Mouse (Mus musculus): ENCODE data around the gene Smg9. TPM values are rescaled to one million over a fixed set of nuclear protein-coding genes. Genes with fewer than 3 reads are reported as not detected.

Smg9 gene
- polyA plus RNA-seq, 1 experiment from 2014 or later, result 32.7 TPM

GRCm38 (mm10) chr7:24423956-24424732 lies 24.7 kb downstream of the Smg9 start:
- peaks cover 40% of the 10 kb centered on the region for H3K36me3 ChIP-seq

GRCm38 (mm10) chr7:24425919-24426318 lies 26.5 kb downstream of the Smg9 start:
- Histone ChIP-seq H3K27me3 (ENCODE audit: insufficient read depth, poor library complexity, severe bottlenecking) (no peaks in the 10 kb centered on the region), H3K4me3 (no peak overlapping the region), H3K36me3 (peaks cover 28% of the 10 kb centered on the region), H3K9me3 (no peaks in the 10 kb centered on the region), H3K27ac (no peak overlapping the region), H3K4me1 (replicated peaks) (peaks cover 26% of the 10 kb centered on the region)
- WGBS, result 88% methylated on average over 9 of the region's 9 CpGs
- no peak for DNase-seq (ENCODE audit: low spot score)

More at GRCm38 (mm10) chr7:24423956-24424732, 24.7 kb downstream of the Smg9 start:
- Histone ChIP-seq H3K9me3 (no peaks in the 10 kb centered on the region), H3K4me3 (no peak overlapping the region), H3K27ac (no peak overlapping the region), H3K27me3 (ENCODE audit: insufficient read depth, poor library complexity, severe bottlenecking) (no peaks in the 10 kb centered on the region), H3K4me1 (replicated peaks) (peaks cover 44% of the 10 kb centered on the region)
- DNase-seq (ENCODE audit: low spot score), result no peak
- 85% methylated on average over 12 of the region's 12 CpGs for WGBS

- no peak for DNase-seq (ENCODE audit: low spot score)
- Histone ChIP-seq H3K4me1 (replicated peaks) (peaks cover 19% of the 10 kb centered on the region), H3K9me3 (peaks cover 6% of the 10 kb centered on the region), H3K36me3 (peaks cover 18% of the 10 kb centered on the region; the same call in 1 of the 2 replicates), H3K27ac (no peak overlapping the region), H3K4me3 (no peak overlapping the region), H3K27me3 (ENCODE audit: insufficient read depth, poor library complexity, severe bottlenecking) (peaks cover 4% of the 10 kb centered on the region)
- WGBS, result 96% methylated on average over 8 of the region's 8 CpGs
These were observed 27.7 kb downstream of the Smg9 start for GRCm38 (mm10) chr7:24427168-24427567.

GRCm38 (mm10) chr7:24428725-24429124 lies 29.3 kb downstream of the Smg9 start:
- no peak overlapping the region for H3K4me3 ChIP-seq
- no peak overlapping the region for H3K27ac ChIP-seq
- 0 out of 2 replicates have a peak, but pooled peaks cover 9% of the 10 kb centered on the region for H3K4me1 ChIP-seq (replicated peaks)
- 84% methylated on average over 5 of the region's 5 CpGs for WGBS
- peaks cover 19% of the 10 kb centered on the region for H3K9me3 ChIP-seq
- peaks cover 19% of the 10 kb centered on the region for H3K27me3 ChIP-seq (ENCODE audit: insufficient read depth, poor library complexity, severe bottlenecking)
- DNase-seq (ENCODE audit: low spot score), result no peak
- peaks cover 3% of the 10 kb centered on the region; the same call in 1 of the 2 replicates for H3K36me3 ChIP-seq

- DNase-seq (ENCODE audit: low spot score), result no peak
- Histone ChIP-seq H3K4me1 (replicated peaks) (0 out of 2 replicates have a peak, but pooled peaks cover 6% of the 10 kb centered on the region), H3K36me3 (no peaks in the 10 kb centered on the region; the same call in 1 of the 2 replicates), H3K27me3 (ENCODE audit: insufficient read depth, poor library complexity, severe bottlenecking) (peaks cover 20% of the 10 kb centered on the region), H3K27ac (no peak overlapping the region), H3K9me3 (peaks cover 19% of the 10 kb centered on the region), H3K4me3 (no peak overlapping the region)
- 75% methylated on average over 16 of the region's 16 CpGs for whole genome bisulfite sequencing
These were observed 30.1 kb downstream of the Smg9 start for GRCm38 (mm10) chr7:24429413-24430112.

GRCm38 (mm10) chr7:24430551-24431345 lies 31.3 kb downstream of the Smg9 start:
- Histone ChIP-seq H3K4me1 (replicated peaks) (0 out of 2 replicates have a peak, but pooled peaks cover 11% of the 10 kb centered on the region), H3K27ac (no peak overlapping the region), H3K36me3 (no peaks in the 10 kb centered on the region; the same call in 1 of the 2 replicates), H3K4me3 (no peak overlapping the region), H3K27me3 (ENCODE audit: insufficient read depth, poor library complexity, severe bottlenecking) (peaks cover 20% of the 10 kb centered on the region), H3K9me3 (peaks cover 19% of the 10 kb centered on the region)
- no peak for DNase-seq (ENCODE audit: low spot score)
- WGBS, result 94% methylated on average over 15 of the region's 15 CpGs

GRCm38 (mm10) chr7:24431713-24432112 lies 32.3 kb downstream of the Smg9 start:
- no peak for DNase-seq (ENCODE audit: low spot score)
- Histone ChIP-seq H3K4me1 (replicated peaks) (0 out of 2 replicates have a peak, but pooled peaks cover 11% of the 10 kb centered on the region), H3K27me3 (ENCODE audit: insufficient read depth, poor library complexity, severe bottlenecking) (peaks cover 20% of the 10 kb centered on the region), H3K36me3 (no peaks in the 10 kb centered on the region; the same call in 1 of the 2 replicates), H3K9me3 (peaks cover 19% of the 10 kb centered on the region), H3K27ac (no peak overlapping the region), H3K4me3 (no peak overlapping the region)
- 77% methylated on average over 11 of the region's 11 CpGs for WGBS

- WGBS, result 81% methylated on average over 5 of the region's 5 CpGs
- no peaks in the 10 kb centered on the region; the same call in 1 of the 2 replicates for H3K36me3 ChIP-seq
- 0 out of 2 replicates have a peak overlapping the region, but pooled peaks have one; percentile 23 for H3K27ac ChIP-seq
- no peak overlapping the region for H3K4me3 ChIP-seq
- 0 out of 2 replicates have a peak, but pooled peaks cover 11% of the 10 kb centered on the region for H3K4me1 ChIP-seq (replicated peaks)
- H3K9me3 ChIP-seq, result peaks cover 19% of the 10 kb centered on the region
- DNase-seq (ENCODE audit: low spot score), result no peak
- H3K27me3 ChIP-seq (ENCODE audit: insufficient read depth, poor library complexity, severe bottlenecking), result peaks cover 20% of the 10 kb centered on the region
These were observed 35.9 kb downstream of the Smg9 start for GRCm38 (mm10) chr7:24435305-24435704.

- Histone ChIP-seq H3K27me3 (ENCODE audit: insufficient read depth, poor library complexity, severe bottlenecking) (peaks cover 8% of the 10 kb centered on the region), H3K27ac (no peak overlapping the region), H3K36me3 (no peaks in the 10 kb centered on the region; the same call in 1 of the 2 replicates), H3K4me3 (no peak overlapping the region), H3K9me3 (peaks cover 5% of the 10 kb centered on the region; the same call in 1 of the 2 replicates), H3K4me1 (replicated peaks) (0 out of 2 replicates have a peak, but pooled peaks cover 5% of the 10 kb centered on the region)
- WGBS, result 79% methylated on average over 10 of the region's 10 CpGs
- DNase-seq (ENCODE audit: low spot score), result no peak
These were observed 38.6 kb downstream of the Smg9 start for GRCm38 (mm10) chr7:24437981-24438380.

GRCm38 (mm10) chr7:24439191-24439590 lies 39.8 kb downstream of the Smg9 start:
- no peaks in the 10 kb centered on the region for H3K36me3 ChIP-seq
- no peaks in the 10 kb centered on the region for H3K27me3 ChIP-seq (ENCODE audit: insufficient read depth, poor library complexity, severe bottlenecking)
- WGBS, result 80% methylated on average over 6 of the region's 6 CpGs
- DNase-seq (ENCODE audit: low spot score), result no peak
- H3K27ac ChIP-seq, result no peak overlapping the region
- H3K9me3 ChIP-seq, result no peaks in the 10 kb centered on the region
- H3K4me1 ChIP-seq (replicated peaks), result 0 out of 2 replicates have a peak, but pooled peaks cover 5% of the 10 kb centered on the region
- H3K4me3 ChIP-seq, result no peak overlapping the region

- Histone ChIP-seq H3K4me3 (no peak overlapping the region), H3K27ac (no peak overlapping the region), H3K9me3 (no peaks in the 10 kb centered on the region), H3K4me1 (replicated peaks) (0 out of 2 replicates have a peak, but pooled peaks cover 5% of the 10 kb centered on the region), H3K36me3 (no peaks in the 10 kb centered on the region), H3K27me3 (ENCODE audit: insufficient read depth, poor library complexity, severe bottlenecking) (no peaks in the 10 kb centered on the region)
- DNase-seq (ENCODE audit: low spot score), result no peak
- 83% methylated on average over 7 of the region's 7 CpGs for WGBS
These were observed 40.5 kb downstream of the Smg9 start for GRCm38 (mm10) chr7:24439891-24440290.

- H3K9me3 ChIP-seq, result 0 out of 2 replicates have a peak, but pooled peaks cover 3% of the 10 kb centered on the region
- no peak overlapping the region for H3K27ac ChIP-seq
- 4% methylated on average over 1 of the region's 1 CpGs for WGBS
- no peaks in the 10 kb centered on the region for H3K36me3 ChIP-seq
- no peak overlapping the region for H3K4me3 ChIP-seq
- no peaks in the 10 kb centered on the region for H3K4me1 ChIP-seq (replicated peaks)
- H3K27me3 ChIP-seq (ENCODE audit: insufficient read depth, poor library complexity, severe bottlenecking), result no peaks in the 10 kb centered on the region
- peak; percentile 62 for DNase-seq (ENCODE audit: low spot score)
These were observed 42.4 kb downstream of the Smg9 start for GRCm38 (mm10) chr7:24441785-24442184.

All from hindbrain, embryonic 10.5 days (tissue).